Mouse (Mus musculus): ENCODE results near the gene Timm50. TPM values are rescaled to one million over a fixed set of nuclear protein-coding genes. Genes with fewer than 3 reads are reported as not detected.

Gene Timm50
- 84.5 and 101 TPM in 2 replicates for polyA plus RNA-seq (2015; fragmentation: Nextera tagmentation; extraction: Ambion mirVana)

GRCm38 (mm10) chr7:28311926-28312543, at the start of gene Timm50:
Gene Timm50 (minus strand): TSS chr7:28312072.

GRCm38 (mm10) chr7:28350155-28350883, 38.4 kb upstream of the Timm50 start, which contains the start of gene Rps16:
Gene Rps16 (plus strand): TSS chr7:28350652.

GRCm38 (mm10) chr7:28338108-28338998, 26.5 kb upstream of the Timm50 start, which contains the start of gene Supt5:
Gene Supt5 (minus strand): TSS chr7:28338746.

GRCm38 (mm10) chr7:28301616-28302433, 10.0 kb downstream of the Timm50 start, which contains the start of gene Dll3:
Gene Dll3 (minus strand): TSS chr7:28302238.

GRCm38 (mm10) chr7:28290638-28291590, 21.0 kb downstream of the Timm50 start, which contains the start of gene Selenov:
Gene Selenov (minus strand): TSS chr7:28291186.

GRCm38 (mm10) chr7:28277615-28278278, 34.1 kb downstream of the Timm50 start, which contains the start of gene Eid2b:
Gene Eid2b (plus strand): TSS chr7:28277739.

GRCm38 (mm10) chr7:28267129-28268041, 44.5 kb downstream of the Timm50 start, which contains the start of gene Eid2:
Gene Eid2 (plus strand): TSS chr7:28267881.

Other genes starting within 250 kb of the Timm50 start
- gene Fcgbp, start 240.8 kb downstream of the Timm50 start, polyA plus RNA-seq (2015; fragmentation: Nextera tagmentation; extraction: Ambion mirVana), result 0.19 and 1.4 TPM in 2 replicates
- gene 9530053A07Rik, start 182.6 kb downstream of the Timm50 start, polyA plus RNA-seq (2015; fragmentation: Nextera tagmentation; extraction: Ambion mirVana), result 0.02 TPM in 1 of 2 replicates, not detected in the other
- 48.1 and 65.3 TPM in 2 replicates for gene Fbl, start 142.4 kb downstream of the Timm50 start, polyA plus RNA-seq (2015; fragmentation: Nextera tagmentation; extraction: Ambion mirVana)
- 13.1 and 17.8 TPM in 2 replicates for gene Dyrk1b, start 132.6 kb downstream of the Timm50 start, polyA plus RNA-seq (2015; fragmentation: Nextera tagmentation; extraction: Ambion mirVana)
- gene Eid2, start 44.2 kb downstream of the Timm50 start, polyA plus RNA-seq (2015; fragmentation: Nextera tagmentation; extraction: Ambion mirVana), result 20.3 and 22.3 TPM in 2 replicates
- gene Eid2b, start 34.3 kb downstream of the Timm50 start, polyA plus RNA-seq (2015; fragmentation: Nextera tagmentation; extraction: Ambion mirVana), result 15.7 and 23.4 TPM in 2 replicates
- gene Selenov, start 20.9 kb downstream of the Timm50 start, polyA plus RNA-seq (2015; fragmentation: Nextera tagmentation; extraction: Ambion mirVana), result 1.5 and 1.7 TPM in 2 replicates
- 1.5 and 2.0 TPM in 2 replicates for gene Dll3, start 9.8 kb downstream of the Timm50 start, polyA plus RNA-seq (2015; fragmentation: Nextera tagmentation; extraction: Ambion mirVana)
- gene Supt5, start 26.7 kb upstream of the Timm50 start, polyA plus RNA-seq (2015; fragmentation: Nextera tagmentation; extraction: Ambion mirVana), result 40.1 and 64.1 TPM in 2 replicates
- gene Rps16, start 38.6 kb upstream of the Timm50 start, polyA plus RNA-seq (2015; fragmentation: Nextera tagmentation; extraction: Ambion mirVana), result 936 and 1,000 TPM in 2 replicates
- 14.1 and 19.6 TPM in 2 replicates for gene Plekhg2, start 60.5 kb upstream of the Timm50 start, polyA plus RNA-seq (2015; fragmentation: Nextera tagmentation; extraction: Ambion mirVana)
- 12.1 and 14.2 TPM in 2 replicates for gene Zfp36, start 68.2 kb upstream of the Timm50 start, polyA plus RNA-seq (2015; fragmentation: Nextera tagmentation; extraction: Ambion mirVana)
- gene Med29, start 80.6 kb upstream of the Timm50 start, polyA plus RNA-seq (2015; fragmentation: Nextera tagmentation; extraction: Ambion mirVana), result 45.3 and 51.7 TPM in 2 replicates
- 44.0 and 59.0 TPM in 2 replicates for gene Paf1, start 80.9 kb upstream of the Timm50 start, polyA plus RNA-seq (2015; fragmentation: Nextera tagmentation; extraction: Ambion mirVana)
- 44.1 and 59.3 TPM in 2 replicates for gene Gmfg, start 125.4 kb upstream of the Timm50 start, polyA plus RNA-seq (2015; fragmentation: Nextera tagmentation; extraction: Ambion mirVana)
- gene Lrfn1, start 139.9 kb upstream of the Timm50 start, polyA plus RNA-seq (2015; fragmentation: Nextera tagmentation; extraction: Ambion mirVana), result 3.4 and 5.3 TPM in 2 replicates
- gene Ifnl2, start 198.4 kb upstream of the Timm50 start, polyA plus RNA-seq (2015; fragmentation: Nextera tagmentation; extraction: Ambion mirVana), result not detected in 2 replicates
- gene Ifnl3, start 210.8 kb upstream of the Timm50 start, polyA plus RNA-seq (2015; fragmentation: Nextera tagmentation; extraction: Ambion mirVana), result not detected in 2 replicates
- 0.26 and 0.57 TPM in 2 replicates for gene Sycn, start 228.8 kb upstream of the Timm50 start, polyA plus RNA-seq (2015; fragmentation: Nextera tagmentation; extraction: Ambion mirVana)
- 0.13 TPM in 1 of 2 replicates, not detected in the other for gene Nccrp1, start 235.2 kb upstream of the Timm50 start, polyA plus RNA-seq (2015; fragmentation: Nextera tagmentation; extraction: Ambion mirVana)

Measured in adrenal gland, postnatal 0 days (tissue).